ENCODE assay signal across 17 mouse cellular contexts in the genomic region with DNA sequence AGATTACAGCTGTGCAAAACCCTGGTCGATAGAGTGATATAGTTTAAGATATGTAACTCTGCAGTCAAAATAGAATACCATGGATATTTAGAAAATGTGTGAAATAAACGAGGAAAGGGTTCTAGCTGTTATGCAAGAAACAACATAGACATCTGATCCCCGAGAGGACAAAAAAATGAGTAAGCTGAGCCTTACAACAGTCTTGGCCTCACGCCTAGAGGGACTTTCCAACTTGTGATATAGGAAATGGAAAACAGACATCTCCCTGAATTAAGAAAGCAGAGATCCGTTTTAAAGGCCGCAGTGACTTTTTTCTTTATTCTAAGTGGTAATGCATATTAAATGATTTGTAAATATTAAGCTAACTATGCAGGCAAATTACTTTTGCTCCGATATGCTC. TPM values are rescaled to one million over a fixed set of nuclear protein-coding genes. Genes with fewer than 3 reads are reported as not detected.
DNase-seq lines count a peak whose midpoint lies in the region; ATAC-seq lines count a peak whose summit lies in the region.
"Had no signal": no experiment of that assay in that cellular context is flagged by ENCODE, and none has a peak within 500 bp of the region (broad histone marks: within the 10 kb centered on the region; RNA-seq: fewer than 3 reads in every experiment).

No protein-coding gene starts in this region.

- H3K4me3 ChIP-seq in heart, embryonic 10.5 days, result no peak overlapping the region
- no peak overlapping the region for H3K4me3 ChIP-seq in lung, embryonic 16.5 days (ENCODE audit: low read length)
- no peak overlapping the region for H3K4me3 ChIP-seq in hindbrain, embryonic 11.5 days (ENCODE audit: low read depth, low read length)
- H3K4me3 ChIP-seq: embryonic facial prominence, embryonic 12.5 days; kidney, embryonic 15.5 days had no signal

- WGBS in heart, embryonic 10.5 days, result 81% methylated on average over 7 of the region's 7 CpGs
- WGBS in lung, embryonic 16.5 days, result 55% methylated on average over 7 of the region's 7 CpGs
- 87% methylated on average over 7 of the region's 7 CpGs for WGBS in hindbrain, embryonic 11.5 days

- ATAC-seq in lung, embryonic 16.5 days (ENCODE audit: low read depth), result peak; percentile 34; the same call in 1 of the 2 replicates
- no peak for ATAC-seq in hindbrain, embryonic 11.5 days (ENCODE audit: low FRiP score)
- ATAC-seq: forebrain, embryonic 14.5 days had no signal

- no peaks in the 10 kb centered on the region for H3K4me1 ChIP-seq in heart, embryonic 10.5 days
- no peaks in the 10 kb centered on the region for H3K4me1 ChIP-seq in lung, embryonic 16.5 days (replicated peaks; ENCODE audit: control insufficient read depth, insufficient read depth, low read length)
- no peaks in the 10 kb centered on the region for H3K4me1 ChIP-seq in hindbrain, embryonic 11.5 days (replicated peaks; ENCODE audit: control insufficient read depth, insufficient read depth, low read length)
- H3K4me1 ChIP-seq: kidney, embryonic 15.5 days had no signal

- no peak overlapping the region for H3K9ac ChIP-seq in lung, embryonic 16.5 days (ENCODE audit: low read length)
- H3K9ac ChIP-seq in hindbrain, embryonic 11.5 days (ENCODE audit: low read depth, low read length), result no peak overlapping the region
- H3K9ac ChIP-seq: embryonic facial prominence, embryonic 12.5 days; hindbrain, embryonic 14.5 days; kidney, embryonic 15.5 days had no signal

- DNase-seq in heart, adult 18-20 months, result peak; percentile 59 to 60
- DNase-seq in heart, embryonic 10.5 days (ENCODE audit: low spot score), result no peak
- DNase-seq in lung, postnatal 4 days, result no peak
- peak; percentile 31 for DNase-seq in gastrocnemius, postnatal 10 days
- DNase-seq in embryo, embryonic 9.5 days (ENCODE audit: extremely low spot score), result no peak
- DNase-seq in hindbrain, embryonic 11.5 days (ENCODE audit: low spot score), result no peak
- DNase-seq in frontal cortex, postnatal 14 days (ENCODE audit: low spot score in 2 of 2), result no peak
- DNase-seq: cerebellum, adult 9-11 months; spleen, adult 18-20 months; thymus, postnatal 4 days had no signal

- no peaks in the 10 kb centered on the region for H3K9me3 ChIP-seq in heart, embryonic 10.5 days
- no peaks in the 10 kb centered on the region for H3K9me3 ChIP-seq in lung, embryonic 16.5 days (ENCODE audit: control insufficient read depth, low read length)
- H3K9me3 ChIP-seq in hindbrain, embryonic 11.5 days (ENCODE audit: control insufficient read depth, low read length), result no peaks in the 10 kb centered on the region
- H3K9me3 ChIP-seq: embryonic facial prominence, embryonic 12.5 days; kidney, embryonic 15.5 days had no signal

- no peaks in the 10 kb centered on the region for H3K27me3 ChIP-seq in heart, embryonic 10.5 days (ENCODE audit: insufficient read depth, poor library complexity, severe bottlenecking)
- no peaks in the 10 kb centered on the region for H3K27me3 ChIP-seq in lung, embryonic 16.5 days (ENCODE audit: control insufficient read depth, insufficient read depth, low read depth, low read length)
- H3K27me3 ChIP-seq in hindbrain, embryonic 11.5 days (ENCODE audit: control insufficient read depth, insufficient read depth, low read length), result no peaks in the 10 kb centered on the region
- H3K27me3 ChIP-seq: embryonic facial prominence, embryonic 12.5 days; kidney, embryonic 15.5 days had no signal

- H3K27ac ChIP-seq in heart, embryonic 10.5 days, result no peak overlapping the region
- H3K27ac ChIP-seq in lung, embryonic 16.5 days (ENCODE audit: low read length), result no peak overlapping the region
- no peak overlapping the region for H3K27ac ChIP-seq in hindbrain, embryonic 11.5 days (ENCODE audit: low read depth, low read length)
- H3K27ac ChIP-seq: embryonic facial prominence, embryonic 12.5 days; hindbrain, embryonic 14.5 days; kidney, embryonic 15.5 days; stomach, postnatal 0 days had no signal

- H3K4me2 ChIP-seq in lung, embryonic 16.5 days (ENCODE audit: low read depth, low read length), result no peak overlapping the region
- H3K4me2 ChIP-seq in hindbrain, embryonic 11.5 days (replicated peaks; ENCODE audit: low read depth, low read length), result no peak overlapping the region
- H3K4me2 ChIP-seq: embryonic facial prominence, embryonic 12.5 days; hindbrain, embryonic 14.5 days; kidney, embryonic 15.5 days had no signal

- no peaks in the 10 kb centered on the region for H3K36me3 ChIP-seq in heart, embryonic 10.5 days
- no peaks in the 10 kb centered on the region for H3K36me3 ChIP-seq in lung, embryonic 16.5 days (ENCODE audit: control insufficient read depth, insufficient read depth, low read length)
- H3K36me3 ChIP-seq in hindbrain, embryonic 11.5 days (ENCODE audit: control insufficient read depth, insufficient read depth, low read length), result no peaks in the 10 kb centered on the region
- H3K36me3 ChIP-seq: embryonic facial prominence, embryonic 12.5 days; kidney, embryonic 15.5 days had no signal

RNA-seq across cellular contexts. Expression of a gene that starts 9.9 kb away (rescaled TPM):
- not detected for total RNA-seq in heart, adult 18-20 months (2021)
- 0.14 TPM in 1 of 2 replicates, not detected in the other for polyA plus RNA-seq in heart, embryonic 10.5 days (2016; fragmentation: Nextera tagmentation; extraction: Ambion mirVana)
- polyA plus RNA-seq in lung, embryonic 16.5 days (2015; fragmentation: Nextera tagmentation; extraction: Ambion mirVana), result 3.3 and 3.4 TPM in 2 replicates
- total RNA-seq in gastrocnemius, postnatal 10 days (2021), result under 1 TPM; 0.19 to 0.20 TPM
- polyA plus RNA-seq in hindbrain, embryonic 11.5 days (2014; fragmentation: Nextera tagmentation; extraction: Ambion mirVana), result 0.68 and 1.2 TPM in 2 replicates
- total RNA-seq: megakaryocyte, adult 5-6 weeks had no signal

Comparison
In these comparisons a context has a peak if more than half of its experiments do, and no peak if none do; other contexts are left out.
1. DNase-seq: peak in heart, adult 18-20 months (2 of 2) and gastrocnemius, postnatal 10 days (single experiment); none in heart, embryonic 10.5 days (single experiment), lung, postnatal 4 days (0 of 2), embryo, embryonic 9.5 days (single experiment), hindbrain, embryonic 11.5 days (single experiment) and frontal cortex, postnatal 14 days (0 of 2).